Mouse (Mus musculus) urinary bladder, postnatal 10 days (tissue): ENCODE measurements around the gene Mapkapk3.

ENCODE experiments used
- DNase-seq: peaks from one replicate; pipeline ENCODE4 v3.0.0; 2022; ENCODE audit warnings: low spot score

The Mapkapk3 gene

GRCm38 (mm10) chr9:107289211-107290076 is at the start of gene Mapkapk3:
TSS of gene Mapkapk3 (minus strand) at chr9:107289877.
- peak; percentile 74 for DNase-seq

DNA sequence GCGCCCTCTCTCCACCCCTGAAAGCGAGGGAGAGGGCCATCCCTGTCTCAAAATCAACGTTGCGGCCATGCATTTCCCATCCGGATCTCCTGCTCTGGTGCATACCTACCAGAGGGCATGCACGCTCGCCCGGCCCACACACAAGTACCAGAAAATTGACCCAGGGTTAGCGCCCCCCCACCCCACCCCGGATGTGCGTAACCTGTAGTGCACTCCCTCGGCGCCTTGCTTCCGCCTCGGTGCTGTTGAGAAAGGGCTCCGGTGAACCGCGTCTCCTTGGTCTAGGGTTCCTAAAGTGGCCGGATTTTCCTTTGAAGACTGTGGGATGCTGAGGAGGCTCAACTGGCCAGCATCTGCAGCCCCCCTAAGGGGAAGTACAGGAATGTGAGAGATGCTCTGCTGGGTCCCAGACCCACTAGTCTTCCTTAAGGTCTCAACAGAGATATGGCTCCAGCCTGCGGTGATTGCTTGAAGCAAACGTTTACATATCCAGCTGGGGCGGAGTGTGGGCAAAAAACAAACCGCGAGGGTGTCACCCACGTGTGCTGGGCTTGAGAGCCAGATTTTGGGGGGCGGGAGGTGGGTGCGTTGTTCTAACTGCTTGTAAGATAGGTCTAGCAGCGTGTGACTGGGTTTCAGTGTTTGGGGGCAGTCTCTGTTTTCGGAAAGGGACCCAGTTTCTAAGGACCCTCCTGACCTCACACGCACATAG is 48.7 kb upstream of the Mapkapk3 start, which contains the start of gene Hemk1:
Gene Hemk1 (minus strand): TSS at position 179 of the 712 bp plus-strand sequence.
- no peak for DNase-seq

DNA sequence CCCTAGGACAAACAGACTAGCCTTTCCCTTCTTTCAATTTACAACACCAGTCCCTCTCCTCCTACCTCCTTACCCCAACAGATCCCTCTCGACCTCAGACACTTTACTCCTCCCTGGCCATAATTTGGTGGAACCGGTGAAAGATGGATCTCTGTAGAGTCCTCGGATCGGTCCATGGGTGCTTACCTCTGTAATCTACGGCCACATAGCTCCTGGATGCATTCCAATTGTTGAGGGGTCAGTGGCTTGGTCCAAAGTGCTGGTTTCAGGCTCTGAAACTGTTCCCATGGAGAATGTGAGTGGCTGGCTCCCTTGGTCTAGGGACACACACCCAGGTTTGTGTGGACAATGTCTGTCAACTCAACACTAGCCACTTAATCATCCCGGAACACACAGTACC is 46.7 kb upstream of the Mapkapk3 start:
- no peak for DNase-seq

DNA sequence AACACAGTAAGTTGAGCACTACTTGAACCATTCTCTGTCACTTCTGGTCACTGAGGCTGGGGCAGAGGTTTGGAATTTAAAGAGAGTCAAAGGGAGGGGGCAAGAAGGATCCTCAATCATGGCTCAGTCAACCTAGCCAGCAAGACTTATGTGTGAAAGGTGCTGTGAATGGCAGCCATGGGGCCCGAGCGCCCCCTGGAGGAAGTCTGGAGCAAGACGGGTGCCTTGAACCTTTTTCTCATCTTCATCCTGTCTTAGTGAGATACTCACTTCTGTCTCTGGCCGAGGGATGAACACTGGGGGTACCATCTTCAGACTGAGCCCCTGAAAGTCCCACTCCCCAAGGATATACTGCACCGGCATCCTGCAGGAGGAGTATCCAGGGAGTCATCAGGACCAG is 46.2 kb upstream of the Mapkapk3 start:
- no peak for DNase-seq

DNA sequence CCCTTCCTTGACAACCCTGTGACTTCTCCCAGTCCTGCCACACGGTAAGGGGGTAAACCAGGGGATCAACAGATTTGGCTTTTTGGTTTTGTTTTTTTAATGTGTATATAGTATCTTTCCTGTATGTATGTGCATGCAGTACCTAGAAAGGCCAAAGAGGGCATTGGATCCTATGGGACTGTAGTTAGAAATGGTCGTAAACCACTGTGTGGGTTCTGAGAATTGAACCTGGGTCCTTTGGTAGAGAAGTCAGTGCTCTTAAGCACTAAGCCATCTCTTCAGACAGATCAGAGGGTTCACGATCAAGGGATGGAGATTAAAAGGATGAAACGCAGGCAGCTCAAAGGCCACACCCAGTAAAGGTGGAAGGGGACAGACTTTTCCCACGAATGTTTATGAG is 45.4 kb upstream of the Mapkapk3 start:
- DNase-seq: no peak

DNA sequence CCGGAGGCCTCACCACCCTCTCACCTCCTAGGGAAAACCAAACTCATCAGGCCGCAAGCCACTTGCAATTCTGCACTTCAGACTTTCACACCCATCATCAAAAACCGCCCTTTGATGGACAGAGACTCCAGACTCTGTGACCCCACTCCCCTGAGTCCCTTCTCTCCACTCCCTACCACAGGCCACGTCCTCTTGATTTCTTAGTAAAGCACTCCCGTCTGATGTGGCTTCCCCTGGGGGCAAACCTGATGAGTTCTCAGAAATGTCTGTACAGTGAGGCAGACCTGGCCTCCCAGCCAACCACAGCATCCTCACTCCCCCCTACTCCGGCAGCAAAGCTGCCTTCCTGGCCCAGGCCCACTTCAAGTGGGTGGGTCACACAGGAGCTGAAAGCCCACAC is 44.7 kb upstream of the Mapkapk3 start:
- no peak for DNase-seq

DNA sequence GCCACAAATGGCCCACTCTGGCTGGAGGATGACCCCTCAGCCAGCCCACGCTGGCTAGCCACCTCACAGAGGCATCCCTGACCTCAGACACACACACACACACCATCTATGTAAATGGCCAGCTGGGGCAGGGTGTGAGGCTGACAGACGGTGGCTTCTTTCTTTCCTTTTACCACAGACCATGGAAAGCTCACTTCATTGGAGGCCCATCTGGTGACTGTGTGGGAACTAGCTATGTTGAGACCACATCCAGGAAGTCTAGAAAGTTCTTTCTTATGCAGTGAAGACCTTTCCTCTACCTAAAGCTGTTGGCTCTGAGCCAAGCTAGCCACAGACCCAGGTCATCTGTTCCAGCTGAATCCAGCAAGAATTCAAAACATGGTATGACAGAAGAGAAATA is 44.0 kb upstream of the Mapkapk3 start:
- no peak for DNase-seq

- DNase-seq: no peak
Measured at GRCm38 (mm10) chr9:107330791-107331190, 41.1 kb upstream of the Mapkapk3 start.

GRCm38 (mm10) chr9:107327879-107328620 is 38.4 kb upstream of the Mapkapk3 start:
- DNase-seq: no peak

DNA sequence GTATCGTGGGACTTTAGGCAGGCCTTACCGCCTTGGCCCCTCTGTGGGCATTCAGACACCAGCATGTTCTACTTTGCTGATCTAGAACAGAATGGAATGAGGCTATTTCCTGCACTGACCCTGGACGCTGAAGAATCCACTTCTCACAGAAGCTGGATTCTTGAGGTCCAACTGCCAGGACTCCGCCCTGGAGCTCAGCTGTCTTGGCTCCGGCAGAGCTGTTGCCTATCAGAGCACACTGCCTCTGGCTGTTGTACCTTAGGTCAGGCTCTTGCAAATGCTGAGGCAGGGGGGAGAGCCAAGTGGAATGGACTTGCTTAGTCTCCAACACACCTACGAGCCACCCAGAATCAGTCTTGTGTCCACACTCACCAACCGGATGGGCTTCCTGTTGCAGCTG is 36.2 kb upstream of the Mapkapk3 start:
- no peak for DNase-seq

DNA sequence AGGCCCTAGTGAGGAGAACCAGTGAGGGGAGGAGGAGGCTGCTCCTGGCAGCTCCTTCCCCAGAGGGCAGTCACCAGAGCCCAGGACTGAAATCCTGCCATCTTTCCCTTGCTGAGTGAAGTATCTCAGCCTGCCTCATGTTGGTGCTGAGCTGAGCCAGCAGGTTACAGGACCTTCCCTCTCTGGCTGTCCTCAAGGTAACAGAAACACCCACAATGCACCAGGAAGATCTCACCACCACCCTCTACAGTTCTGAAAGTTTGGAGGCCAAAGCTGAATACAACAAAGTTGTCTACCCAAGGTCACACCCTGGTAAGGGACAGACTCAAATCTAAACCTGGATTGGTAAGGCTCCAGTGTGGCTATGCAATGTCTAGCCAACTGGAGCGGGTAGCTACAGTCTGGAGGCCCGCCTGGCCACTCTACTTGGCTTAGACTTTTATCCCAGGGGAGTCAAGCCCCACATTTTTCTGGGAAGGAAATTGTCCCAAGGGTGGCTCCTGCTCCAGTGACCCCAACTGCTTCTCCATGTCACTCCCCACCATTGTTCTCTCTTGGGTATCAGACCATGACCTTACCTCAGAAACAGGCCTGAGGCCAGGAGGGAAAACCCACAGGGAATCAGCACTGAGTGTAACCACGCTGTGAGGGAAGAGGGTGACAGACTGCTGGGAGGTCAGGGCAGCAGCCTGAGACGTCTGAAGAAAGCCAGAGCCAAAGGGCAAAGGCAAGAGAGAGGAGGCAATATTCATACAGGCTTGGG is 35.3 kb upstream of the Mapkapk3 start:
- no peak for DNase-seq

GRCm38 (mm10) chr9:107323558-107323957 is 33.9 kb upstream of the Mapkapk3 start:
- no peak for DNase-seq

DNA sequence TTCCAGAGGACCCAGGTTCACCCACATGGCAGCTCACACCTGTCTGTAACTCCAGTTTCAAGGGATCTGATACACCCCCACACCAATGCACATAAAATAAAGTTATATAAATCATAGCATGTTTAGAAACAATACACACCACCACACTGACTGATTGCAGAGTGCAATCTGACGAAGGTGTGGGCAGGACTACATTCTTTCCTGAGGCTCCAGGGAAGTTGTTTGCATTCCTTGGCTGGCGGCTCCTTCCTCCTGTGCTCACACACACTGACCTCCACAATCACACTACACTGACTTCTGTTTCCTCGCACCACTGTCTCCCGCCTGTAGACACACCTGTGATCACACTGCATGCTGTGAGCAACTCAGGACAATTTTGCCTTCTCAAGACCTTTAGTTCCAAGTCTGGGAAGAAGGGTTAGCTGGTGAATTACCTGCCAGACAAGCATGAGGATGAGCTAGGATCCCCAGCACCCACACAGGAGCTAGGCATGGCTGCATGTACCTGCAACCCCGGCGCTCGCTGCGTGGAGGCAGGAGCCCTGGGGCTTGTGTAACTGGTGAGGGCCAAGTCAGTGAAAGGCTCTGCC is 32.9 kb upstream of the Mapkapk3 start:
- no peak for DNase-seq

DNA sequence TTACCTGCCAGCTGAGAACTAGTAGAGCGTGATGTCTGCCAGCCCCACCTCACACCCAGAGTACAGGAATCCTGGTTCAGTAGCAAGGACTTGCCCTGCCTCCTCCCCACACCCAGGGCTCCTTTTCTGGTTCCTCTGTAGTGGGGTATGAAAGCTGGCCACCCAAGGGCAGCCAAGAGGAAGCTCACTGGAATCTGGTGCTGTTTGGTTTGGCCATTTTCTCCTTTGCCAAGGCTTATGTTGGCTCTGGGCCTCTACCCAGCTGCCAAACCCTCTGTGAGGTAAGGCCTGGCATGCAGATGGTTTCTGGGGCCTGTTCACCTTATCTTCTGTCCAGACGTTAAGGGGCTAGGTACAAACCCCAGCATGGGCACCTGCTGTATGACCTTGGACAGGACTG is 26.1 kb upstream of the Mapkapk3 start:
- no peak for DNase-seq

DNA sequence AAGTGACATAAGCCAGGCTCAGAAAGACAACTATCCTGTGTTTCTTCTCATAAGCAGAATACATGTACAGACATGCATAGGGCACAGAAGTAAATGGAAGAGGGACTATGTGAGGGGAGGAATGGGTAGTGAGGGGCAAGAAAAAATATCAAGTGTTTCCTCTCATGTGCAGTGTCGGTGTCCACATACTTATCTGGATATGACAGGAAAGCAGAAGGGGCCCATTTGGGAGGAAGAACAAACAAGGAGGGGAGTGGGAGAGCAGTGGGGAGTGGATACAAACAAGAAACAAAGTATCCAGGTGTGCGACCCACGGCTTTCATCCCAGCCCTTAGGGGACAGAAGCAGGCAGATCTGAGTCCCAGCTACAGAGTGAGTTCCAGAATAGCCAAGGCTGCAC is 24.2 kb upstream of the Mapkapk3 start:
- no peak for DNase-seq

GRCm38 (mm10) chr9:107312811-107313584 is 23.3 kb upstream of the Mapkapk3 start:
- no peak for DNase-seq

DNA sequence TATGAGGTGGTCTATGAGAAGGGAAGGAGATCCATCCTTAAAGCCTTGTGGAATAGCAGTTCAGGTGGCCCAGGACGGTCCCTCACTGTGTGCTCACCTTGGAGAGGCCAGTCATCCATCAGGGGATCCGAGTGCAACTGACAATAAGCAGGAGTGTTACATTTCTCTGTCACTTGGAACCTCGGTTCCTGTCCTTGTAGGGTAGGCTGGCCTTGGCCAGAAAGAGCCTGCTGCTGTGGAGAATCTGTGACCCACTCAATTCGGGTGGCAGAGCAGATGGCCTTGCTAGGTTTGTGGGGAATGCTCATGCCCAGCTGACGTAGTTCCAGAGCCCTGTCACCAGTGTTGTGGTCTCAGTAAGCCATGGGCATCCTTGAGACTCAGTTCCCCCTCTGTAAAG is 19.9 kb upstream of the Mapkapk3 start:
- DNase-seq: no peak

- DNase-seq: no peak
Measured at GRCm38 (mm10) chr9:107309171-107309570, 19.5 kb upstream of the Mapkapk3 start.

GRCm38 (mm10) chr9:107308346-107309000 is 18.8 kb upstream of the Mapkapk3 start:
- DNase-seq: no peak

DNA sequence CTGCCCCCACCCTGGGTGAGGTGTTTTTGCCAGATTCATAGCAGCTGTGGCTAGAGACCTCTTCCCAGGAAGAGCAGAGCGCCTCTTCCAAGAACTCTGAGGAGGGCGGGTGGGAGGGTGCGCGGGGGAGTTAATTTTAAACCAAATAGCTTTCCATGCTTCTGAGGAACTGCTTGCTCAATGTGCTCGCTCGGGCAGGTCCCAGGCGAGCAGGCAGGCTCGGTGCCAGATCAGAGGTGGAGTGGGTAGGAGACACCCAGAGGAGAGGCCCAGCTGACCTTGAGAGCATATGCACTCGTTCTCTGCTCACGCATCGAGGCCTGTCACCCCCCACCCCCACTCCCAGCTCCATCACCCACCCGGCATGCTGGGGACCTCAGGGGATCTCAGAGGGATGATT is 18.2 kb upstream of the Mapkapk3 start:
- no peak for DNase-seq
